Mouse (Mus musculus) cerebellum, adult 2 months (tissue): ENCODE data around the gene Nxpe5.

ENCODE experiments used
- CTCF ChIP-seq: fragments of 200-500 bp; IDR thresholded peaks from 2 replicates; pipeline ENCODE4 v1.5.1; 2011; ENCODE audit warnings: low read depth, mild to moderate bottlenecking, control low read depth, low read length, moderate library complexity, borderline replicate concordance; ENCODE audit not compliant: insufficient read depth
- POLR2A ChIP-seq: fragments of 200-500 bp; IDR thresholded peaks from 2 replicates; pipeline ENCODE4 v1.6.1; 2011; ENCODE audit warnings: low read length, control low read depth, borderline replicate concordance; ENCODE audit not compliant: insufficient read depth

GRCm38 (mm10) chr5:138207873-138208272, 17.8 kb upstream of the Nxpe5 start:
- TF ChIP-seq CTCF (no peak), POLR2A (no peak)
